Mouse (Mus musculus) kidney, embryonic 16.5 days (tissue): ENCODE data around the gene Mkrn2. TPM values are rescaled to one million over a fixed set of nuclear protein-coding genes. Genes with fewer than 3 reads are reported as not detected.
A peak's percentile ranks its signal among the peaks of the same experiment; 100 is the strongest.

ENCODE experiments used
- ATAC-seq: fragments of 200-750 bp; cut with Nextera tagmentation; 2 replicates; pipeline ENCODE4 v1.8.0; 2017; ENCODE audit warnings: moderate TSS enrichment; ENCODE audit not compliant: low FRiP score, low TSS enrichment
- H3K27ac ChIP-seq: fragments of 300-500 bp; sonication (generic); 2 replicates; pipeline ENCODE4 v1.5.1; 2014; ENCODE audit warnings: low read length
- H3K27me3 ChIP-seq: fragments of 300-500 bp; sonication (generic); 2 replicates; pipeline ENCODE4 v1.6.1; 2014; ENCODE audit warnings: low read length, control low read depth, mixed read lengths; ENCODE audit not compliant: insufficient read depth
- H3K36me3 ChIP-seq: fragments of 300-500 bp; sonication (generic); 2 replicates; pipeline ENCODE4 v1.6.1; 2014; ENCODE audit warnings: low read length, control low read depth, mixed read lengths; ENCODE audit not compliant: insufficient read depth
- H3K4me1 ChIP-seq: fragments of 300-500 bp; sonication (generic); 2 replicates; pipeline ENCODE4 v1.6.1; 2014; ENCODE audit warnings: low read length, control low read depth, mixed read lengths; ENCODE audit not compliant: insufficient read depth
- H3K4me2 ChIP-seq: fragments of 300-500 bp; sonication (generic); replicated peaks from 2 replicates; pipeline ENCODE4 v1.6.1; 2014; ENCODE audit warnings: low read depth, low read length
- H3K4me3 ChIP-seq: fragments of 300-500 bp; sonication (generic); 2 replicates; pipeline ENCODE4 v1.5.1; 2014; ENCODE audit warnings: mild to moderate bottlenecking, low read length
- H3K9ac ChIP-seq: fragments of 300-500 bp; sonication (generic); replicated peaks from 2 replicates; pipeline ENCODE4 v1.6.1; 2014; ENCODE audit warnings: low read length
- H3K9me3 ChIP-seq: fragments of 300-500 bp; sonication (generic); 2 replicates; pipeline ENCODE4 v1.6.1; 2016; ENCODE audit warnings: low read length, control low read depth
- WGBS: fragments of 180-500 bp; shearing (Covaris S2); extraction: QIAGEN DNeasy Blood & Tissue Kit; methylation state at CpG from one replicate; pipeline ENCODE4 v1.1.7; 2014; 5-methylcytosine and 5-hydroxymethylcytosine counted together
- polyA plus RNA-seq: library from polyadenylated mRNA; unstranded; fragments of >200 nt; fragmentation: Nextera tagmentation; extraction: Ambion mirVana; gene quantifications from 2 replicates; pipeline ENCODE4 v1.2.1, GENCODE M21; 2015

Mkrn2 gene
- polyA plus RNA-seq, 1 experiment from 2014 or later, result 35.0 TPM

- peaks cover 10% of the 10 kb centered on the region for H3K4me1 ChIP-seq
- H3K4me3 ChIP-seq, result peak overlapping the region; percentile 96
- peak overlapping the region; percentile 37 for H3K4me2 ChIP-seq
- ATAC-seq, result no peak
- H3K27ac ChIP-seq, result no peak overlapping the region
- no peaks in the 10 kb centered on the region for H3K9me3 ChIP-seq
- WGBS, result 65% methylated on average over 4 of the region's 4 CpGs
- H3K36me3 ChIP-seq, result no peaks in the 10 kb centered on the region
- H3K27me3 ChIP-seq, result no peaks in the 10 kb centered on the region
- H3K9ac ChIP-seq, result no peak overlapping the region
Observed at GRCm38 (mm10) chr6:115601322-115601714, 384 bp upstream of the Mkrn2 start.

- Histone ChIP-seq H3K9ac (no peak overlapping the region), H3K9me3 (no peaks in the 10 kb centered on the region), H3K4me2 (no peak overlapping the region), H3K4me1 (peaks cover 10% of the 10 kb centered on the region), H3K27me3 (no peaks in the 10 kb centered on the region), H3K27ac (no peak overlapping the region), H3K4me3 (no peak overlapping the region), H3K36me3 (peaks cover 16% of the 10 kb centered on the region; the same call in 1 of the 2 replicates)
- ATAC-seq, result no peak
- WGBS, result 81% methylated on average over 1 of the region's 1 CpGs
Observed at GRCm38 (mm10) chr6:115606461-115606860, 4.8 kb downstream of the Mkrn2 start.

- Histone ChIP-seq H3K9ac (no peak overlapping the region), H3K9me3 (no peaks in the 10 kb centered on the region), H3K4me1 (peaks cover 9% of the 10 kb centered on the region), H3K4me2 (no peak overlapping the region), H3K27me3 (no peaks in the 10 kb centered on the region), H3K4me3 (no peak overlapping the region), H3K27ac (no peak overlapping the region), H3K36me3 (peaks cover 24% of the 10 kb centered on the region)
- ATAC-seq, result no peak
- WGBS, result 79% methylated on average over 4 of the region's 4 CpGs
Observed at GRCm38 (mm10) chr6:115607429-115607828, 5.7 kb downstream of the Mkrn2 start.

GRCm38 (mm10) chr6:115609121-115609520 lies 7.4 kb downstream of the Mkrn2 start:
- WGBS, result 64% methylated on average over 3 of the region's 3 CpGs
- Histone ChIP-seq H3K9ac (no peak overlapping the region), H3K27ac (no peak overlapping the region), H3K36me3 (peaks cover 38% of the 10 kb centered on the region), H3K9me3 (no peaks in the 10 kb centered on the region), H3K4me1 (no peaks in the 10 kb centered on the region), H3K4me2 (no peak overlapping the region), H3K27me3 (no peaks in the 10 kb centered on the region), H3K4me3 (no peak overlapping the region)
- no peak for ATAC-seq

- 90% methylated on average over 5 of the region's 5 CpGs for WGBS
- no peaks in the 10 kb centered on the region for H3K27me3 ChIP-seq
- H3K4me3 ChIP-seq, result no peak overlapping the region
- H3K4me1 ChIP-seq, result no peaks in the 10 kb centered on the region
- H3K4me2 ChIP-seq, result no peak overlapping the region
- no peak for ATAC-seq
- H3K27ac ChIP-seq, result no peak overlapping the region
- no peaks in the 10 kb centered on the region for H3K9me3 ChIP-seq
- no peak overlapping the region for H3K9ac ChIP-seq
- peaks cover 47% of the 10 kb centered on the region for H3K36me3 ChIP-seq
Observed at GRCm38 (mm10) chr6:115610301-115610700, 8.6 kb downstream of the Mkrn2 start.

- no peaks in the 10 kb centered on the region for H3K9me3 ChIP-seq
- no peak overlapping the region for H3K4me2 ChIP-seq
- no peak for ATAC-seq
- no peak overlapping the region for H3K4me3 ChIP-seq
- H3K27ac ChIP-seq, result no peak overlapping the region
- no peak overlapping the region for H3K9ac ChIP-seq
- H3K4me1 ChIP-seq, result no peaks in the 10 kb centered on the region
- no peaks in the 10 kb centered on the region for H3K27me3 ChIP-seq
- peaks cover 80% of the 10 kb centered on the region for H3K36me3 ChIP-seq
Observed at GRCm38 (mm10) chr6:115613793-115614192, 12.1 kb downstream of the Mkrn2 start.

- H3K27me3 ChIP-seq, result no peaks in the 10 kb centered on the region
- WGBS, result 87% methylated on average over 3 of the region's 3 CpGs
- no peak for ATAC-seq
- no peak overlapping the region for H3K27ac ChIP-seq
- no peak overlapping the region for H3K9ac ChIP-seq
- no peak overlapping the region for H3K4me3 ChIP-seq
- no peak overlapping the region for H3K4me2 ChIP-seq
- no peaks in the 10 kb centered on the region for H3K4me1 ChIP-seq
- peaks cover 83% of the 10 kb centered on the region for H3K36me3 ChIP-seq
- H3K9me3 ChIP-seq, result no peaks in the 10 kb centered on the region
Observed at GRCm38 (mm10) chr6:115615983-115616382, 14.3 kb downstream of the Mkrn2 start.

- H3K4me2 ChIP-seq, result no peak overlapping the region
- 79% methylated on average over 10 of the region's 10 CpGs for WGBS
- ATAC-seq, result no peak
Observed at GRCm38 (mm10) chr6:115619818-115620217, 18.1 kb downstream of the Mkrn2 start.

GRCm38 (mm10) chr6:115620942-115621341 lies 19.2 kb downstream of the Mkrn2 start:
- H3K36me3 ChIP-seq, result peaks cover 90% of the 10 kb centered on the region
- H3K9ac ChIP-seq, result no peak overlapping the region
- no peak for ATAC-seq
- no peaks in the 10 kb centered on the region for H3K9me3 ChIP-seq
- 16% methylated on average over 1 of the region's 1 CpGs for WGBS
- H3K4me1 ChIP-seq, result no peaks in the 10 kb centered on the region
- no peak overlapping the region for H3K4me3 ChIP-seq
- H3K27me3 ChIP-seq, result no peaks in the 10 kb centered on the region
- no peak overlapping the region for H3K4me2 ChIP-seq
- H3K27ac ChIP-seq, result no peak overlapping the region

More at GRCm38 (mm10) chr6:115619818-115620217, 18.1 kb downstream of the Mkrn2 start:
- no peak overlapping the region for H3K4me3 ChIP-seq
- no peak overlapping the region for H3K9ac ChIP-seq
- H3K27me3 ChIP-seq, result no peaks in the 10 kb centered on the region
- no peak overlapping the region for H3K27ac ChIP-seq
- no peaks in the 10 kb centered on the region for H3K9me3 ChIP-seq
- no peaks in the 10 kb centered on the region for H3K4me1 ChIP-seq
- peaks cover 88% of the 10 kb centered on the region for H3K36me3 ChIP-seq

- peaks cover 85% of the 10 kb centered on the region for H3K36me3 ChIP-seq
- H3K4me2 ChIP-seq, result no peak overlapping the region
- H3K9me3 ChIP-seq, result no peaks in the 10 kb centered on the region
- no peak for ATAC-seq
- H3K4me3 ChIP-seq, result no peak overlapping the region
- no peaks in the 10 kb centered on the region for H3K27me3 ChIP-seq
- no peaks in the 10 kb centered on the region for H3K4me1 ChIP-seq
- H3K9ac ChIP-seq, result no peak overlapping the region
- H3K27ac ChIP-seq, result no peak overlapping the region
- 83% methylated on average over 5 of the region's 5 CpGs for WGBS
Observed at GRCm38 (mm10) chr6:115626121-115626520, 24.4 kb downstream of the Mkrn2 start.
